Mouse (Mus musculus): ENCODE results near the gene 4930503E14Rik.
"Not testable (repeated sequence)": the region's sequence is repeated elsewhere in the genome, so short reads cannot be mapped to it uniquely, and the experiment has no call there.

The 4930503E14Rik gene

DNA sequence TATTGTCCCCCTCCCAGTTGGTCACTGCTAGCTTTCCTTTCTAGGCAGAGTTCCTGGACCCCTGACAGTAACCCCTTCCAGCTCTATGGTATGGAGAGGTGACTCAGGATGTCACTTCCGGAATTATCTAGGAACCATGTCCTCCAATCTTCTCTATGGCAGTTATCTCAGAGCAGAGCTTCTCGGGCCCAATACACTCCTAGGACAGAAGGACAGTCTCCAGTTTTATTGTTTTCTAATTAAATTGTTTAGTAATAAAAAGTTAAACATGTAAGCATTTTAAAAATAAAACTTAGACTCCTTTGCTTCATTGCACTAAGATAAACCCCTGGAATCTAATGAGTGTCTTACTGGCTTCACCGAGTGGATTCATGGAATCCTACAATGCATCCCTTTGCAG lies at the start of gene 4930503E14Rik:
4930503E14Rik (minus strand) TSS at position 101 of the 400 bp plus-strand sequence.
- DNase-seq, result not testable (repeated sequence)

DNA sequence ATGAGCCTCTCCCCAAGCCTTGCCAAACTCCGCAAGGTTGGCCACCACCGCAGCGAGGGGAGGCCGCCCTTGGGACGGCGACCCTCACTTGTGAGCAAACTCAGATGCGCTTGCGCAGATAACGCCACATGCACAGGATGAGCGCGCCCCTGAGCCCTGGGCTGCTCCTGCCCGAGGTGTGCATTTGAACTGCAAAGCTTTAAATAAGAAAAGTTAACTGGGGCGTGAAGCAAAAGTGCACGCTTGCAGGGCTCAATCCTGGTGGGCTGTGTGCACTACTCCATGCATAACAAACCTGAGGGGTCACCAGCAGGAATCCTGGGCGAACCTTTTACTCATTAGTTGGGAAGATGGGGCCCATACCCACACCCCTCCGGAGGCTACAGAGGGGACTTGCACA lies 35.0 kb upstream of the 4930503E14Rik start:
- DNase-seq, result no peak

DNA sequence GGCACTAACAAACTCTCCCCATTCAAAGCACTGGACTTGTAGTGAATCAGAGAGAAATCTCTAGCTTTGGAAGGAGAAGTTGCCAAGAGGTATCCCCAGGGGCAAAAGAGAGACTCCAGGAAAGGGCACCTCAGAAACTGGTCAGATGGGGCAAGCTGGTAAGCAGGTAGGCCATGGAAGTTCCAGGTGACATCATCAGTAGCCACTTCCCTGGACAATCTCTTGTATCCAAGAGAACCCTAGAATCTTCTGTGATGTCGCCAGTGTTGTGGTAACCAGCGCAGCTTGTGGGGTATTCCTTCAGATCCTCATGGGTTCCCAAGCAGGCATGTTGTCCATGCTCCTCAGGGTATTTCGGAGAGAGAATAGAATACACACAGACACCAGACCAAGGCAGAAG lies 15.7 kb downstream of the 4930503E14Rik start, which contains the start of gene Gm8212:
Gm8212 (plus strand) TSS at position 301 of the 400 bp plus-strand sequence.
- not testable (repeated sequence) for DNase-seq

GRCm38 (mm10) chr14:44123551-44123950 lies 89.5 kb downstream of the 4930503E14Rik start, which contains the start of gene Gm3327:
Gene Gm3327 (plus strand): TSS chr14:44123851.
- not testable (repeated sequence) for DNase-seq
